Mouse (Mus musculus) layer of hippocampus, postnatal 14 days (tissue): Measurements from ENCODE around the gene Btrc. TPM values are rescaled to one million over a fixed set of nuclear protein-coding genes. Genes with fewer than 3 reads are reported as not detected.

Experiments used
- DNase-seq, 2 experiments: peaks; one replicate each; pipeline ENCODE4 v3.0.0; 2021 to 2022; ENCODE audit warnings: low spot score in 2 of 2, mixed read lengths in 1 of 2
- total RNA-seq, 2 experiments: library from RNA; stranded (reverse); gene quantifications; 2 replicates each; pipeline ENCODE4 v1.2.3; 2021

Gene Btrc
- total RNA-seq, 2 experiments from 2014 or later: 82.3 to 90.2 TPM

DNA sequence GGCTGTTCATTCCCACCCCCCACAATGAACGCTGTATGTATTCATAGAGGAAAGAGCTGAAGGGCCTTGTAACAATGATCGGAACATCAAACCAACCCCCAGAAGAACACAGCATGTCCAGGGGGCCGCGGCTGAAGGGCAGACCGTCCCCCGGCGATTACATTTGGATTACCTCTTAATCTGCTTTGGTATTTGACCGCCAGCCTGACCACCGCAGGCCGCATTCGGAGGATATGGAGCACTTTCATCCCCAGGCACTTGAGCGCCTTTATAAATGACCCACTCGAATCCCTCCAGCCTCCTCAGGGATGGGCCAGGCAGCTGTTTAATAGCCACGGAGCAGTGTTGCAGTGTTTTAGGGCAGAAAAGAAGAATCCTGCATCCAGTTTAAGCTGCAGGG lies 203.8 kb downstream of the Btrc start:
- DNase-seq: no peak

DNA sequence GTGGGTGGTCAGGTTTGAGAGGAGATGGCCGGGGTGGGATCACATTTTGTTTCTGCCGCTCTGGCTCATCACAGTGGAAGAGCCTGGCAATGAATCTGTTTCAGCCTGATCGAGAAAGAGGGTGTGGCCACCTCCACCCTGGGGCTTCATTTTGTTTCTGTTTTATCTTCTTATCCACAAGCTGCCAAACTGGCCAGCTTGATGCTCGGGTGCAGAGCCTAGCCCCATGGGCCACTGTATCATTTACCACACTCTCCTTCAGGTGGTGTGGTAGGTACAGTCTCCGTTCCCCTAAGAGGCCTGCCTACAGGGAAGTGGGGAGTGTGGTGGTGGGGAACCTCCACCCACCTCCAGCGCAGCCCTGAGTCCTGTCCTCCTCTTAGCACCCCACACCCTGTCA lies 209.5 kb downstream of the Btrc start:
- DNase-seq: no peak

DNA sequence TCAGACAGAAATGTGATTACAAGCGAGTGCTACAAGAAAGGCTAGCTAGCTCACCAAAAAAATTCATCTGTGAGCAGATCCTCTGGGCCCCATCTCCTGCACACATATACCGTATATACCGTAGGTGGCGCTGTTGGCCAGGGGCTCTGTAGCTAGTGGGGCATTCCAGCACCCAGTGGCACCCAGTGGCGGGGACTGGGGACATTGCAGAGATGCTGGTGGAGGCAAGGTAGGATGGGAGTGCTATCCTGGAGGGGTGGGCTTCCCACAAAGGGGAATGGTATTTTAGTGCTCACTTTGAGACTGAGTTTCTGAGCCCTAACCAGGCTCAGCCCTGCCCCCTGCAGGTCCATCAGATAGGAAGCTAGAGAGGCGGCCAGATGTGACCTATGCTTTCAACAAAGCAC lies 210.3 kb downstream of the Btrc start:
- peak; percentile 77 to 80 for DNase-seq

DNA sequence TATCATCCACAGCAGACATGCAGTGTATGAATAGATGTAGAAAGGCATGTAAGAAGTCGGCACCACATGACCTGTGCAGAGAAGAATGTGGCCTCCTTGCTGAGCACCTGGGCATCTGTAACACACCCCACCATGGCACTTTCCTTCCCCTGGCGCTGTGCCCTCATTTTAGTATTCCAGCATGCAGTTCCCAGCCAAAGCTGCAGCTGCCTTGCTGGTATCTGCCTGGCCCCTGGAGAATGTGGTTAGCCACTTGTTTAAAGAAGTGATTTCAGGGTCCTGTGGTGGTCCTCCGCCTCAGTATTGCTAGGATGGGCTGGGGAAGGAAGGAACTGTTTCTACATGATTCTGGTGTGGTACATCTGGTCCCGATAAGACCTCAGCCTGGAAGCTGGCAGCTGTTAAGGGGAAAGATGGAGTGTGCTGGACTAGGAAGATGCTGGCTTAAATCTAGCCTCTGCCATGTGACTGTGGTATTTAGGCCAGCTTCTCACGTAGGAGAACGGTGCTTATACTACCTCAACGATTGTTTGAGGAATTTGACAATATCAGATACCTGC lies 210.9 kb downstream of the Btrc start:
- DNase-seq: no peak

DNA sequence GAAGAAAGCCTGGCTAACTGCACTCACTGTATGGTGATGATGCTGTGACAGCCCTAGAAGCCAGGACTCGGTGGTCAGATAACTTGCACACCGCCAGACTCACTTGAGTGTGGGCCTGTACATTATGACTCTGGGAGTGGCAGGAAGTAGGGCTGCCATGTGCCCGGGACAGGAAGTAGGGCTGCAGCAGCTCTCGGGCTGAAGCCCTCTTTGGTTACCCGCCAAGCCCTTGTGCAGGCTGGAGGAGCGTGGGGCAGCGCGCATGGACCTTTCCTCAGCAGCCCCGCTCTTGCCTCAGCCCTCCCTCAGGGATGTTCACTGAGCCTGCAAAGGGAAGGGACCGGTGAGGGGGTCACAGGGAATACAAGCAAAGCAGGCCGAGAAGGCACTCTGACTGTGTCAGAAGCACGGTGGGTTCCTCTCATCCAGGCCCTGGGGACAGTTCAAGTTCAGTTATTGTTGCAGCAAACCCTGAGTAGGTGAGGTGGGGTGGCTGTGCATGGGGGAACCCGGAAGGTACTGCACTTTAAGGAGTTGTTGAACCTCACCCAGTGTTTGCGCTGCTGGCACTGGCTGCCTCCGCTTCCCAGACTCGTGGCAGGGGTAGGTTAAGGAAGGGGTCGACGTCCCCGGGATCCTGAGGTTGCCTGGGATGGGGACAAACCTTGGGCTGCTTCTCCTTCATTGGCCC lies 211.6 kb downstream of the Btrc start:
- DNase-seq: no peak

DNA sequence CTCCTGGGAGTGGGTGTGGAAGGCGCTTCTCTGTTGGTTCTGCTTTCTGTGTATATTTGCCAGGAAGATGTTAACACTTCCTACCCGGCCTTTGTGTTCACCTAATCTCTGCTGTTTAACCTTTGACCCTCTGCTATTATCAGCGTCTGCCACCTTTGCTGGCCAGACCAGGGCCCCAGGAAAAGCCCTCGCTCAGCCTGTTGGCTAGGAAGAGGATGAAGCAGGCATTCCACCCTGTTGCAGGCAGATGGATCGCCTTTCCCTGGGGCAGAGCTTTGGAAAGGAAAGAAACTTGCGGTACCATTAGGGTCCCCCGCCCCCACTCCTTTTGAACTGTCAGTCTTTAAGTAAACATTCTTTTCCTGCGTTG lies 212.1 kb downstream of the Btrc start:
- no peak for DNase-seq

DNA sequence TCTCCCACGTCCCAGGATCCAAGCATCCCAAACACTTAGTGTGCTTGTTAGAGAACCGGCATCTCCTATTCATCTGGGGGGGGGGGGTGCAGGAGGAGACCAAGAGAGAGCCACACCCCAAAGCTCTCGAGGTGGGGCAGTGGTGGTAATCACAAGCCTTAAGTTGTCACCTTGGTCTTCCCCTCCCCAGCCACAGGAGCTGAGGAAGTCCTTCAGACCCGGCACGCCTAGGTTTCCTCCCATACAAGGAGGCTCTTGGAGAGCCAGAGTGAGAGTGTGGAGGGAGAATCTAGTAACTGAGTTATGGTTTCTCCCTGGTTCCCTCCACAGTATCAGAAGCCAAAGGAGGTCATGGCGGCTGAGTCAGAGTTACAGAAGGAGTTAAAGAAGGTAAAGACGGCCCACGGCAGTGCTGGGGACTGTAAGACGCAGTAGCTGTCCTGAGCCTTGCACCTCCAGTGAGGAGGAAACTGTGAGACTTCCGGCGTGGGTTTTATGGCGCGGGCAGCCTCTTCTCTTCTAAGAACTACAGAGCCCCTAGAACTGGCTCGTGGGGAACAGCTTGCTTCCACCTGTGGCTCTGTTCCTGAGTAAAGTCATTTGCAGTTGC lies 213.7 kb downstream of the Btrc start:
- DNase-seq: no peak

DNA sequence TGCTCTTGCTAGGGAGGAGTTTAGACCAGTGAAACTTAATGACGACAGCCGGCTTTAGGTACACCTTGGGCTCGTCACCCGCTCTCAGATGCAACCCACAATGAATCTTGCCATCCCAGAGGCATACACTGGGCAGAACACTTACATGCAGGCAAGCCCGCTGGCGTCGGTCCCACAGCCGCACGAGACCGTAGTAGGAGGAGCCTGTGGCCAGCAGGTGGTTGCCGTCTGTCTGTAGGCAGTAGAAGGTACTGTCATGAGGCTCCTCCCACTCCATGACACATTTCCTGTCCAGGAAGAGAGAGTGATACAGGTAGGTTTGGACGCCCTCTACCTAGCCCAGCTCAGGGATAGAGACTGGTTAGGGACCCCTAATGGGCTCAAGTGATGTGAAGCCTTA lies 215.4 kb downstream of the Btrc start:
- no peak for DNase-seq

DNA sequence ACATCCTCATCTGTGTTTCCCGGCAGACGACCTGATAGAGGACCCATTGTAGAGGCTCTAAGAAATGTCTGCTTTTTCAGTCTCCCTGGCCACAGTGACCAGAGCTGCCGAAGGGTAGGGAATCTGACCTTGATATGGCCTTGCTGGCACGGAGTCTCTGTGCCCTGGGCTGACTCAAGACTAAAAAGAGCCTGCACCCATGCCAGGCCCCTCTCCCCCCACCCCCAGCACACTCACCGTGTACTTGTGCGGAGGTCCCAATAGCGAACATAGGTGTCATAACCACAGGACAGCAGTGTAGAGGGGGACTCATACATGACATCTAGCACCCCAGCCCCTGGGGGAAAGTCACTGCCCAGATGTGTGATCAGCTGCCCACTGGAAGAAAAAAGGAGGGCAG lies 215.9 kb downstream of the Btrc start:
- DNase-seq: no peak

Other genes with a start within 250 kb of the Btrc start
- not detected for gene Tlx1, start 213.1 kb upstream of the Btrc start, total RNA-seq
- not detected for gene Lbx1, start 127.9 kb upstream of the Btrc start, total RNA-seq
- gene Poll, start 196.8 kb downstream of the Btrc start, total RNA-seq: 1 to 10 TPM; 7.5 to 8.0 TPM
- gene Gm17018, start 196.9 kb downstream of the Btrc start, total RNA-seq: 10 to 100 TPM; 55.2 to 55.4 TPM